Mouse (Mus musculus): Measurements from ENCODE around the gene Setd2.
A peak's percentile ranks its signal among the peaks of the same experiment; 100 is the strongest.

Setd2 gene

GRCm38 (mm10) chr9:110654726-110655650, 122.6 kb downstream of the Setd2 start:
- no peak for DNase-seq

GRCm38 (mm10) chr9:110655651-110656007, 123.2 kb downstream of the Setd2 start:
- no peak for DNase-seq

GRCm38 (mm10) chr9:110656249-110657221, 124.1 kb downstream of the Setd2 start, which contains the start of gene Ccdc12:
Gene Ccdc12 (plus strand): TSS chr9:110656503.
- peak; percentile 95 to 98 for DNase-seq

GRCm38 (mm10) chr9:110657474-110658078, 125.2 kb downstream of the Setd2 start:
- no peak for DNase-seq

- no peak for DNase-seq
Observed at GRCm38 (mm10) chr9:110659521-110659920, 127.1 kb downstream of the Setd2 start.

GRCm38 (mm10) chr9:110660208-110660607, 127.8 kb downstream of the Setd2 start:
- DNase-seq: no peak

- DNase-seq: no peak
Observed at GRCm38 (mm10) chr9:110660856-110661612, 128.6 kb downstream of the Setd2 start.

- no peak for DNase-seq
Observed at GRCm38 (mm10) chr9:110662844-110663243, 130.4 kb downstream of the Setd2 start.

- no peak for DNase-seq
Observed at GRCm38 (mm10) chr9:110665912-110666311, 133.5 kb downstream of the Setd2 start.

- DNase-seq: no peak
Observed at GRCm38 (mm10) chr9:110666374-110666773, 134.0 kb downstream of the Setd2 start.

- no peak for DNase-seq
Observed at GRCm38 (mm10) chr9:110667219-110667836, 134.9 kb downstream of the Setd2 start.
